In genomic region chr8:105966692-105967311, GRCm38 (mm10) we compare ENCODE assay signal across 8 mouse cellular contexts. TPM values are rescaled to one million over a fixed set of nuclear protein-coding genes. Genes with fewer than 3 reads are reported as not detected.
DNase-seq lines count a peak whose midpoint lies in the region; ATAC-seq and TF ChIP-seq lines count a peak whose summit lies in the region.

No protein-coding gene starts in this region.

- peak overlapping the region; percentile 75 for H3K4me2 ChIP-seq in embryonic facial prominence, embryonic 13.5 days
- H3K4me2 ChIP-seq in hindbrain, embryonic 12.5 days (replicated peaks) = peak overlapping the region; percentile 72
- peak overlapping the region; percentile 68 for H3K4me2 ChIP-seq in stomach, postnatal 0 days (replicated peaks; ENCODE audit: low read depth)

- no peak for TF ChIP-seq EP300 in stomach, postnatal 0 days (optimal IDR thresholded peaks at IDR 0.05)

- peak overlapping the region; percentile 39 for H3K27ac ChIP-seq in embryonic facial prominence, embryonic 13.5 days
- no peak overlapping the region for H3K27ac ChIP-seq in hindbrain, embryonic 12.5 days
- H3K27ac ChIP-seq in stomach, postnatal 0 days (replicated peaks) = peak overlapping the region; percentile 81

- TF ChIP-seq POLR2A in lung, adult 2 months (IDR thresholded peaks at IDR 0.05; ENCODE audit: borderline replicate concordance, extremely low read depth, low read depth, low read length) = no peak

- ATAC-seq in embryonic facial prominence, embryonic 13.5 days (ENCODE audit: insufficient number of reproducible peaks, insufficient read depth, low FRiP score, low TSS enrichment, low read depth) = no peak
- no peak for ATAC-seq in hindbrain, embryonic 12.5 days (ENCODE audit: low FRiP score)
- peak; percentile 36; the same call in 1 of the 2 replicates for ATAC-seq in stomach, postnatal 0 days (ENCODE audit: low FRiP score, low TSS enrichment)

- peaks cover 17% of the 10 kb centered on the region for H3K4me1 ChIP-seq in lung, adult 2 months (ENCODE audit: control insufficient read depth, insufficient read depth, low read length)
- H3K4me1 ChIP-seq in embryonic facial prominence, embryonic 13.5 days = peaks cover 35% of the 10 kb centered on the region
- peaks cover 15% of the 10 kb centered on the region for H3K4me1 ChIP-seq in hindbrain, embryonic 12.5 days
- H3K4me1 ChIP-seq in stomach, postnatal 0 days (replicated peaks; ENCODE audit: control insufficient read depth, insufficient read depth) = peaks cover 2% of the 10 kb centered on the region; the same call in 1 of the 2 replicates

- H3K9me3 ChIP-seq in embryonic facial prominence, embryonic 13.5 days = no peaks in the 10 kb centered on the region
- no peaks in the 10 kb centered on the region for H3K9me3 ChIP-seq in hindbrain, embryonic 12.5 days (replicated peaks)
- H3K9me3 ChIP-seq in stomach, postnatal 0 days (ENCODE audit: control insufficient read depth, low read length) = no peaks in the 10 kb centered on the region

- peak; percentile 28 for DNase-seq in lung, adult 2 months
- DNase-seq in lung, postnatal 25 days (ENCODE audit: low spot score) = no peak
- peak; percentile 82 for DNase-seq in lung, postnatal 10 days
- peak; percentile 38 for DNase-seq in stomach, postnatal 0 days (ENCODE audit: low spot score)
- no peak for DNase-seq in layer of hippocampus, adult 8-10 months (ENCODE audit: low spot score in 2 of 2)
- DNase-seq in layer of hippocampus, postnatal 25 days (ENCODE audit: extremely low spot score in 1 of 2, low spot score in 1 of 2) = no peak

- H3K36me3 ChIP-seq in embryonic facial prominence, embryonic 13.5 days = no peaks in the 10 kb centered on the region
- no peaks in the 10 kb centered on the region for H3K36me3 ChIP-seq in hindbrain, embryonic 12.5 days
- H3K36me3 ChIP-seq in stomach, postnatal 0 days (ENCODE audit: control insufficient read depth, insufficient read depth, low read length) = no peaks in the 10 kb centered on the region

- no peak for TF ChIP-seq CTCF in lung, adult 2 months (IDR thresholded peaks at IDR 0.05; ENCODE audit: insufficient read depth, low read length)
- peak; percentile 22; the same call in 1 of the 2 replicates for TF ChIP-seq CTCF in stomach, postnatal 0 days (IDR thresholded peaks at IDR 0.05; ENCODE audit: low read depth)

- H3K4me3 ChIP-seq in lung, adult 2 months (replicated peaks; ENCODE audit: extremely low read depth, low read depth, low read length) = peak overlapping the region; percentile 29
- peak overlapping the region; percentile 84 for H3K4me3 ChIP-seq in embryonic facial prominence, embryonic 13.5 days
- peak overlapping the region; percentile 54; the same call in 1 of the 2 replicates for H3K4me3 ChIP-seq in hindbrain, embryonic 12.5 days
- peak overlapping the region; percentile 67 for H3K4me3 ChIP-seq in stomach, postnatal 0 days (ENCODE audit: low read depth, low read length)

- H3K27me3 ChIP-seq in embryonic facial prominence, embryonic 13.5 days = no peaks in the 10 kb centered on the region
- peaks cover 45% of the 10 kb centered on the region for H3K27me3 ChIP-seq in hindbrain, embryonic 12.5 days
- no peaks in the 10 kb centered on the region for H3K27me3 ChIP-seq in stomach, postnatal 0 days (ENCODE audit: control insufficient read depth, insufficient read depth, low read length)

- WGBS in lung, adult 2 months = 14% methylated on average over 19 of the region's 19 CpGs
- 7% methylated on average over 19 of the region's 19 CpGs for WGBS in embryonic facial prominence, embryonic 13.5 days
- 6% methylated on average over 19 of the region's 19 CpGs for WGBS in hindbrain, embryonic 12.5 days
- 12% methylated on average over 19 of the region's 19 CpGs for WGBS in stomach, postnatal 0 days

- H3K9ac ChIP-seq in embryonic facial prominence, embryonic 13.5 days = peak overlapping the region; percentile 57; the same call in 1 of the 2 replicates
- H3K9ac ChIP-seq in hindbrain, embryonic 12.5 days = no peak overlapping the region
- H3K9ac ChIP-seq in stomach, postnatal 0 days (ENCODE audit: low read length) = peak overlapping the region; percentile 8; the same call in 1 of the 2 replicates

RNA-seq across cellular contexts. Expression of gene Slc12a4, which starts 0.9 kb away (rescaled TPM):
- polyA plus RNA-seq in lung, adult 2 months (2012; rRNA removed) = 84.3 and 96.8 TPM in 2 replicates
- 48.3 and 56.8 TPM in 2 replicates for polyA plus RNA-seq in embryonic facial prominence, embryonic 13.5 days (2015; fragmentation: Nextera tagmentation; extraction: Ambion mirVana)
- 19.5 TPM in 2 replicates for polyA plus RNA-seq in hindbrain, embryonic 12.5 days (2016; fragmentation: Nextera tagmentation; extraction: Ambion mirVana)
- 12.8 and 14.1 TPM in 2 replicates for polyA plus RNA-seq in stomach, postnatal 0 days (2015; fragmentation: Nextera tagmentation; extraction: Ambion mirVana)
- total RNA-seq in layer of hippocampus, adult 8-10 months (2022) = 10 to 100 TPM; 19.4 to 24.7 (median 22.1) TPM
- 10 to 100 TPM; 23.0 to 25.7 TPM for total RNA-seq in layer of hippocampus, postnatal 25 days (2021)

RNA-seq across cellular contexts. Expression of gene Dpep3, which starts 12.4 kb away (rescaled TPM):
- 0.30 and 0.55 TPM in 2 replicates for polyA plus RNA-seq in lung, adult 2 months (2012; rRNA removed)
- not detected in 2 replicates for polyA plus RNA-seq in embryonic facial prominence, embryonic 13.5 days (2015; fragmentation: Nextera tagmentation; extraction: Ambion mirVana)
- not detected in 2 replicates for polyA plus RNA-seq in hindbrain, embryonic 12.5 days (2016; fragmentation: Nextera tagmentation; extraction: Ambion mirVana)
- not detected in 2 replicates for polyA plus RNA-seq in stomach, postnatal 0 days (2015; fragmentation: Nextera tagmentation; extraction: Ambion mirVana)
- total RNA-seq in layer of hippocampus, adult 8-10 months (2022) = not detected
- not detected for total RNA-seq in layer of hippocampus, postnatal 25 days (2021)

RNA-seq across cellular contexts. Expression of gene Lcat, which starts 23.6 kb away (rescaled TPM):
- 3.4 and 3.6 TPM in 2 replicates for polyA plus RNA-seq in lung, adult 2 months (2012; rRNA removed)
- 2.8 and 5.6 TPM in 2 replicates for polyA plus RNA-seq in embryonic facial prominence, embryonic 13.5 days (2015; fragmentation: Nextera tagmentation; extraction: Ambion mirVana)
- polyA plus RNA-seq in hindbrain, embryonic 12.5 days (2016; fragmentation: Nextera tagmentation; extraction: Ambion mirVana) = 0.57 and 0.79 TPM in 2 replicates
- polyA plus RNA-seq in stomach, postnatal 0 days (2015; fragmentation: Nextera tagmentation; extraction: Ambion mirVana) = 0.75 and 0.77 TPM in 2 replicates
- total RNA-seq in layer of hippocampus, adult 8-10 months (2022) = 10 to 100 TPM; 30.9 to 47.5 (median 35.4) TPM
- total RNA-seq in layer of hippocampus, postnatal 25 days (2021) = 10 to 100 TPM; 44.9 to 49.5 TPM

RNA-seq across cellular contexts. Expression of gene Dus2, which starts 24.3 kb away (rescaled TPM):
- polyA plus RNA-seq in lung, adult 2 months (2012; rRNA removed) = 5.5 and 10.3 TPM in 2 replicates
- polyA plus RNA-seq in embryonic facial prominence, embryonic 13.5 days (2015; fragmentation: Nextera tagmentation; extraction: Ambion mirVana) = 26.7 and 27.9 TPM in 2 replicates
- 16.3 and 20.7 TPM in 2 replicates for polyA plus RNA-seq in hindbrain, embryonic 12.5 days (2016; fragmentation: Nextera tagmentation; extraction: Ambion mirVana)
- polyA plus RNA-seq in stomach, postnatal 0 days (2015; fragmentation: Nextera tagmentation; extraction: Ambion mirVana) = 8.1 and 8.3 TPM in 2 replicates
- total RNA-seq in layer of hippocampus, adult 8-10 months (2022) = 10 to 100 TPM; 20.5 to 23.4 (median 21.8) TPM
- total RNA-seq in layer of hippocampus, postnatal 25 days (2021) = 10 to 100 TPM; 18.2 to 18.8 TPM

RNA-seq across cellular contexts. Expression of gene Psmb10, which starts 28.6 kb away (rescaled TPM):
- polyA plus RNA-seq in lung, adult 2 months (2012; rRNA removed) = 211 and 217 TPM in 2 replicates
- polyA plus RNA-seq in embryonic facial prominence, embryonic 13.5 days (2015; fragmentation: Nextera tagmentation; extraction: Ambion mirVana) = 28.6 and 29.0 TPM in 2 replicates
- polyA plus RNA-seq in hindbrain, embryonic 12.5 days (2016; fragmentation: Nextera tagmentation; extraction: Ambion mirVana) = 27.3 and 30.2 TPM in 2 replicates
- 65.9 and 68.0 TPM in 2 replicates for polyA plus RNA-seq in stomach, postnatal 0 days (2015; fragmentation: Nextera tagmentation; extraction: Ambion mirVana)
- total RNA-seq in layer of hippocampus, adult 8-10 months (2022) = 10 to 100 TPM; 59.9 to 90.3 (median 75.5) TPM
- total RNA-seq in layer of hippocampus, postnatal 25 days (2021) = 10 to 100 TPM; 58.6 to 70.6 TPM

Comparison
In these comparisons a context has a peak if more than half of its experiments do, and no peak if none do; other contexts are left out.
1. DNase-seq: peak in lung, adult 2 months (single experiment), lung, postnatal 10 days (single experiment) and stomach, postnatal 0 days (single experiment); none in lung, postnatal 25 days (single experiment), layer of hippocampus, adult 8-10 months (0 of 2) and layer of hippocampus, postnatal 25 days (0 of 2).
2. H3K4me3 ChIP-seq: peak in every context shown above with its lines; median percentile 84 in embryonic facial prominence, embryonic 13.5 days; 67 in stomach, postnatal 0 days; 54 in hindbrain, embryonic 12.5 days; 29 in lung, adult 2 months.
3. Peak in every context shown above with its lines, with median percentiles within 50 percentile points of each other: H3K4me2 ChIP-seq.